Mouse (Mus musculus) myocyte (in vitro differentiated cells): ENCODE measurements around the gene Slc12a8. TPM values are rescaled to one million over a fixed set of nuclear protein-coding genes. Genes with fewer than 3 reads are reported as not detected.

Experiments used
- H3K27me3 ChIP-seq: one replicate; pipeline ENCODE4 v1.6.1; 2011; ENCODE audit not compliant: control insufficient read depth, insufficient read depth, insufficient read length
- H3K36me3 ChIP-seq: one replicate; pipeline ENCODE4 v1.6.1; 2011; ENCODE audit not compliant: control insufficient read depth, insufficient read depth
- H3K4me2 ChIP-seq: one replicate; pipeline ENCODE4 v1.6.1; 2011; ENCODE audit warnings: low read depth, control low read depth
- H3K4me3 ChIP-seq: one replicate; pipeline ENCODE4 v1.5.1; 2011; ENCODE audit warnings: mild to moderate bottlenecking, control low read depth, moderate library complexity
- H3K79me2 ChIP-seq: one replicate; pipeline ENCODE4 v1.6.1; 2011; ENCODE audit not compliant: control insufficient read depth, insufficient read depth
- H3ac ChIP-seq: one replicate; pipeline ENCODE4 v1.6.1; 2011; ENCODE audit not compliant: control insufficient read depth, insufficient read length
- CEBPB ChIP-seq: IDR thresholded peaks from 2 replicates; pipeline ENCODE4 v1.6.1; 2011; ENCODE audit warnings: mild to moderate bottlenecking, moderate library complexity; ENCODE audit not compliant: poor library complexity, insufficient read depth, severe bottlenecking
- E2F4 ChIP-seq: IDR thresholded peaks from one replicate; pipeline ENCODE4 v1.6.1; 2011; ENCODE audit warnings: mild to moderate bottlenecking, control low read depth, moderate library complexity; ENCODE audit not compliant: insufficient read depth
- MAX ChIP-seq: IDR thresholded peaks from one replicate; pipeline ENCODE4 v1.6.1; 2011; ENCODE audit warnings: low read depth, mild to moderate bottlenecking, control low read depth
- MYOD1 ChIP-seq, 3 experiments: IDR thresholded peaks; one replicate each; pipeline ENCODE4 v1.6.1; 2011; ENCODE audit warnings: control low read depth in 2 of 3, low read depth in 2 of 3, mild to moderate bottlenecking in 2 of 3, moderate library complexity in 1 of 3; ENCODE audit not compliant: insufficient read length in 2 of 3, control insufficient read depth in 1 of 3
- MYOG ChIP-seq, 3 experiments: IDR thresholded peaks; one replicate each; pipeline ENCODE4 v1.6.1; 2011; ENCODE audit warnings: control low read depth in 2 of 3, low read depth in 2 of 3, mild to moderate bottlenecking in 2 of 3; ENCODE audit not compliant: insufficient read length in 2 of 3, control insufficient read depth in 1 of 3, insufficient read depth in 1 of 3
- POLR2A ChIP-seq: IDR thresholded peaks from one replicate; pipeline ENCODE4 v1.6.1; 2011; ENCODE audit warnings: low read depth, mild to moderate bottlenecking, control low read depth, moderate library complexity; ENCODE audit not compliant: insufficient read length
- POLR2AphosphoS2 ChIP-seq: IDR thresholded peaks from one replicate; pipeline ENCODE4 v1.6.1; 2011; ENCODE audit warnings: low read depth, control low read depth; ENCODE audit not compliant: insufficient read length
- REST ChIP-seq: IDR thresholded peaks from one replicate; pipeline ENCODE4 v1.6.1; 2011; ENCODE audit warnings: mild to moderate bottlenecking, control low read depth, moderate library complexity; ENCODE audit not compliant: insufficient read depth, insufficient read length
- SRF ChIP-seq: IDR thresholded peaks from one replicate; pipeline ENCODE4 v1.6.1; 2011; ENCODE audit warnings: low read depth; ENCODE audit not compliant: control insufficient read depth, insufficient read length
- TCF12 ChIP-seq: IDR thresholded peaks from one replicate; pipeline ENCODE4 v1.6.1; 2011; ENCODE audit warnings: mild to moderate bottlenecking, control low read depth; ENCODE audit not compliant: poor library complexity, insufficient read depth, severe bottlenecking
- TCF3 ChIP-seq: IDR thresholded peaks from one replicate; pipeline ENCODE4 v1.6.1; 2011; ENCODE audit warnings: low read depth, control low read depth; ENCODE audit not compliant: insufficient read length
- USF1 ChIP-seq: IDR thresholded peaks from one replicate; pipeline ENCODE4 v1.6.1; 2011; ENCODE audit warnings: low read depth, mild to moderate bottlenecking, control low read depth, moderate library complexity
- polyA plus RNA-seq: library from polyadenylated mRNA; unstranded; fragments of >200 nt; fragmentation: generic; extraction: Trizol; gene quantifications from one replicate; pipeline ENCODE4 v1.2.1, GENCODE M21; 2012; ENCODE audit warnings: missing spikeins

The Slc12a8 gene
- polyA plus RNA-seq, 1 experiment, result 0.42 TPM

DNA sequence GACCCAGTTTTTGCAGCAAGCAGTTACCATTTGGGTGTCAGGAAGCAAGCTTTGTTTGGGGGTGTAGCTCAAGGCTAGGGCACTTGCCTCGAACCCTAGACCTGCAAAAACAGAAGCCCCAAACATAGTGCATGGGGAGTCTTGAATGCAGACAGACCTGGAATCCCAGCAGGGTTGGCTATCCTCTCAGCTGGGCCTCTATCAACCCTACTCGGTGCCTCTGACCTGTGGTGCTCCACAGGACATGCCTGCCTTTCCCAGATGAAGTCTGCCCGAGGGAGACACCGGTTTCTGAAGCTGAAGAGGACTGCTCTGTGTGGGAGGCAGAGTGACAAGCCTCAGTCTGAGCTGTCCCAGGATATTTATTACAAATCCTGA lies 67.9 kb downstream of the Slc12a8 start:
- no peak for TF ChIP-seq MAX
- no peak for TF ChIP-seq MYOD1 (IDR thresholded peaks at IDR 0.05; ENCODE audit: control insufficient read depth in 1 of 3, insufficient read length in 2 of 3, low read depth in 2 of 3)
- no peak for TF ChIP-seq POLR2AphosphoS2
- TF ChIP-seq SRF, result no peak
- TF ChIP-seq E2F4, result no peak
- no peak for TF ChIP-seq MYOG (IDR thresholded peaks at IDR 0.05; ENCODE audit: control insufficient read depth in 1 of 3, insufficient read depth in 1 of 3, insufficient read length in 2 of 3, low read depth in 2 of 3)
- TF ChIP-seq USF1, result no peak
- no peak for TF ChIP-seq POLR2A
- TF ChIP-seq REST, result no peak
- no peak for TF ChIP-seq TCF12
- no peak for TF ChIP-seq CEBPB
- TF ChIP-seq TCF3, result no peak
- H3K36me3 ChIP-seq, result no peaks in the 10 kb centered on the region
- H3K79me2 ChIP-seq, result no peaks in the 10 kb centered on the region
- no peak overlapping the region for H3ac ChIP-seq
- H3K4me3 ChIP-seq, result no peak overlapping the region
- H3K4me2 ChIP-seq, result peak overlapping the region; percentile 26
- H3K27me3 ChIP-seq, result no peaks in the 10 kb centered on the region

DNA sequence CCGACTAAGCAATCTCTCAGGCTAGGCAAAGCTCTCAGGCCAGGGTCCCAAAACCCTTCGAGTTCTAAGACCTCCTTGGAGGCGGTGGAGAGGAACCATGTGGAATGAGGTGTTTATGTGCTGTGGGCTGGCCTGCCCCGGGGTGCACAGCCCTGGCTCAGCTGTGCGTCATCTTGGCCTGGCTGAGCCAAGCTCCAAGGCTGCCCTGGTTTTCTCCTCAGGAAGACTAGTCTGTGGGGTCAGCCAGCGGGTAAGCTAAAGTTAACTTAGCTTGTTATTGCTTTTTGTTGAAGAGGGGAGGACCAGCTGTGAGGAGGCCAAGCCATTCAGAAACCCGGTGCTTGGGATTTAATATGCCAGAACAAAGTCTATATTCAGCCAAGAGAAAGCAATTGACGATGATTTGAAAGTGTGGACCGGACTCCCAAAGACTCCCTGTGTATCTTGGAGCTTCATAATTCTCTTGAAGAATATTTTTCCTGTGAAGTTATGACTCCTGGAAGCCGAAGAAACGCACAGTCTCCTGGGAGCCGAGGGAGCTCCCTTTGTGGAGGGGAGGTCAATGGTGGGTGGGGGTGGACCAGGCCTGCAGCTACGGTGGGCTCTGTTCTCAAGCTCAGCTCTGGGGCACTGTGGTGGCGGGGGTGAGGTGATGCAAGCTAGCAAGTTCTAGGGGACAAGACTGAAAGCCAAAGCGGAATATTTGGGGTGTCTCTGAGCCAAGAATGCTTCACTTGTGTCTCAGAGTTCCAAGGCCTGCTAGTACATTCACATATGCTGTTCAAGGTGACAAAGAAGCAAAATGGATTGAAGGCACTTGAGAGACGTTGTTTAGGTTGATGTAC lies 70.4 kb downstream of the Slc12a8 start:
- H3ac ChIP-seq, result no peak overlapping the region
- no peaks in the 10 kb centered on the region for H3K79me2 ChIP-seq
- H3K27me3 ChIP-seq, result no peaks in the 10 kb centered on the region
- no peaks in the 10 kb centered on the region for H3K36me3 ChIP-seq
- no peak overlapping the region for H3K4me3 ChIP-seq
- TF ChIP-seq SRF, result no peak
- TF ChIP-seq POLR2A, result no peak
- no peak for TF ChIP-seq CEBPB
- TF ChIP-seq MYOD1 (IDR thresholded peaks at IDR 0.05; ENCODE audit: control insufficient read depth in 1 of 3, insufficient read length in 2 of 3, low read depth in 2 of 3), result peak in 1 of 3 experiments; percentile 48
- TF ChIP-seq POLR2AphosphoS2, result no peak
- no peak for TF ChIP-seq E2F4
- peak in 1 of 3 experiments; percentile 48 for TF ChIP-seq MYOG (IDR thresholded peaks at IDR 0.05; ENCODE audit: control insufficient read depth in 1 of 3, insufficient read depth in 1 of 3, insufficient read length in 2 of 3, low read depth in 2 of 3)
- no peak for TF ChIP-seq TCF12
- no peak overlapping the region for H3K4me2 ChIP-seq

DNA sequence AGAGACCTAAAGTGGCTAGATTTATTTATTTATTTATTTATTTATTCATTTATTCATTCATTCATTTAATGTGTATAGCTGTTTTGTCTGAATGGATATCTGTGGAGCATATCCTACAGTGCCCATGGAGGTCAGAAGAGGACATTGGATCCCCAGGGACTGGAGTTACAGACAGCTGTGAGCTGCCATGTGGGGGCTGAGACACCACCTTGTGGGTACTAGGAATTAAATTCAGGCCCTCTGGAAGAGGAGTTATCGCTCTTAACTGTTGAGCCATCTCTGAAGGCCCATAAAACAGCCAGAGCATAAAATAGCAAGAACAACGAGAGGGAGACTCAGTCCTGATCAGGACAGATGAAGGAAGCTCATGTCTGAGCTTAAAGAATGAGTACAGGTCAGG lies 71.7 kb downstream of the Slc12a8 start:
- no peak overlapping the region for H3K4me2 ChIP-seq
- H3K4me3 ChIP-seq, result no peak overlapping the region
- H3K79me2 ChIP-seq, result no peaks in the 10 kb centered on the region
- no peaks in the 10 kb centered on the region for H3K27me3 ChIP-seq
- TF ChIP-seq TCF12 (peak; percentile 48), MYOD1 (IDR thresholded peaks at IDR 0.05; ENCODE audit: control insufficient read depth in 1 of 3, insufficient read length in 2 of 3, low read depth in 2 of 3) (peak in 2 of 3 experiments; percentile 70 to 78), MYOG (IDR thresholded peaks at IDR 0.05; ENCODE audit: control insufficient read depth in 1 of 3, insufficient read depth in 1 of 3, insufficient read length in 2 of 3, low read depth in 2 of 3) (peak in 2 of 3 experiments; percentile 66 to 71), SRF (no peak)
- H3K36me3 ChIP-seq, result no peaks in the 10 kb centered on the region
- no peak overlapping the region for H3ac ChIP-seq

DNA sequence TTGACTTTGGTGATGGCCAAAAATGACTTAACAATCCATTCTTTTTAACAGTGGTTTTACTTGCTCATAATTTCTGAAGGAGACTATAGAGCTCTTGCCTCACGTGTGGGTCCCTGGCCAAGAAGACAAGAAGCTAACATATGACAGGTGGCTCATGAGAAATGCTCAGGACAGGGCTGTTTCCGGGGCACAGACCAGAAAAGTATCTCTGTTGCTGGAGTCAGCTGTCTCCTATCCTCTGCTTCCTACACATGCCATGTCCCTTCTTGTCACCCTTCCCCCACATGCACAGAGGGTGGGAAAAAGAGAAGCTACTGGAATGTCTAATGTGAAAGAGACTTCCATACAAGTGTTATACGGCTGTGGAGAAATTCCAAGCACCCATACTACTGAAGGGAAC lies 73.3 kb downstream of the Slc12a8 start:
- Histone ChIP-seq H3K27me3 (no peaks in the 10 kb centered on the region), H3K79me2 (no peaks in the 10 kb centered on the region), H3ac (no peak overlapping the region), H3K4me3 (no peak overlapping the region), H3K36me3 (no peaks in the 10 kb centered on the region), H3K4me2 (no peak overlapping the region)
- peak; percentile 14 for TF ChIP-seq TCF12
- peak in 1 of 3 experiments; percentile 60 for TF ChIP-seq MYOG (IDR thresholded peaks at IDR 0.05; ENCODE audit: control insufficient read depth in 1 of 3, insufficient read depth in 1 of 3, insufficient read length in 2 of 3, low read depth in 2 of 3)
- no peak for TF ChIP-seq POLR2AphosphoS2
- TF ChIP-seq TCF3, result no peak
- TF ChIP-seq MYOD1 (IDR thresholded peaks at IDR 0.05; ENCODE audit: control insufficient read depth in 1 of 3, insufficient read length in 2 of 3, low read depth in 2 of 3), result peak in 2 of 3 experiments; percentile 43 to 55
- TF ChIP-seq SRF, result no peak
- no peak for TF ChIP-seq USF1
- no peak for TF ChIP-seq CEBPB
- no peak for TF ChIP-seq E2F4

DNA sequence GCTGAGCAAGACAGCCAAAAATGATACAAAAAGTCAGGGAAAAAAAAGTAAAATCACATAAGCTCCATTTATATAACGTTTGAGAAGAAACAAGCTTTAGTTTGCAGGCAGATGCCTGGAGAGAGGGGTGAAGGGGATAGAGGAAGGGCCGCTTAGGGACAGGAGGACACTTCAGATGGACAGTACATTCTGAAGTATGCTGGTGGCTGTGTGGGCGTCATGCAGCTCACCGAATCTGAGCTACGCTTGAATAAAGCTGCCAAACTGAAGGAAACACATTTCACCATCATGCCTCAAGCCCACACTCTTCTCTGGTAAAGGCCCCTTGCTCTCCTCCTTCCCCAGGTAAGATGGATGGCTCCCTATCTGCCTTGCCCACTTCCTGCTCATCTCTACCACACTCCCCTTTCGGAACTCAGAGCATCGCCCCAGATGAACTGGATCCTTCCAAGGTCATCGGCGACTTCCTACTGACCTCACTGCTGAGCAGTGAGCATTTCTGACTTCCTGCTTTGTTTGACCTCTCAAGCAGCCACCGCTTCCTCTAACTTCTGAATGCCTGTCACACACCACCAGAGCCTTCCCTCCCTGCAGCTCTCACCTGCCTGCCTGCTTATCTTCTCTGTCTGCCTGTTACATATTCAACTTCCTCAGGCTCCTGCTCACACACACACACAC lies 74.4 kb downstream of the Slc12a8 start:
- H3ac ChIP-seq, result no peak overlapping the region
- H3K4me2 ChIP-seq, result no peak overlapping the region
- no peaks in the 10 kb centered on the region for H3K27me3 ChIP-seq
- no peak overlapping the region for H3K4me3 ChIP-seq
- no peaks in the 10 kb centered on the region for H3K36me3 ChIP-seq
- no peak for TF ChIP-seq MYOG (IDR thresholded peaks at IDR 0.05; ENCODE audit: control insufficient read depth in 1 of 3, insufficient read depth in 1 of 3, insufficient read length in 2 of 3, low read depth in 2 of 3)
- TF ChIP-seq POLR2AphosphoS2, result no peak
- no peak for TF ChIP-seq USF1
- TF ChIP-seq REST, result no peak
- H3K79me2 ChIP-seq, result no peaks in the 10 kb centered on the region
